Mouse (Mus musculus) heart, adult 11 months (tissue): ENCODE data around the gene Hist2h2bb.

Experiments used
- DNase-seq: peaks from one replicate; pipeline ENCODE4 v3.0.0; 2022

The Hist2h2bb gene

GRCm38 (mm10) chr3:96239949-96240798, 29.4 kb upstream of the Hist2h2bb start, which contains the start of gene Hist2h2aa2:
Hist2h2aa2 (minus strand) TSS chr3:96240276.
- DNase-seq = peak; percentile 100

DNA sequence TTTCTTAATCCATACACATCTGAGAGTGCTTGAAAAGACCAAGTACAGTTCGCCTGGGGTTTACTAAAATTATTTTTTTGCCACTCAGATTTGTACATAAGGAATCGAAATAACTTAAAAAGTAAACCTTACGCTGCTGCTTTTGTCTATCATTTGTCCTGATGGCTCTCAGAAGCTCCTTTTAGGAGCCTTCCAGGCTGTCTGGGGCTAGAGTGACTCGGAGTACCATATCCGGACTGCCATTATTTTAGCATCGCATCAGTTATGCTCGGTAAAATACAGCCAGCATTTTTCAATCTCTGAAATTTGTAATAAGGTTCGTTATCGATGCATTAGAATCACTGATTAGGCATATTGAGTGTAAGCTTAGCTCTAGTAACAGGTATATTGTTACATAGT, 28.8 kb upstream of the Hist2h2bb start:
- peak; percentile 76 for DNase-seq

GRCm38 (mm10) chr3:96243921-96244572, 25.5 kb upstream of the Hist2h2bb start:
- peak; percentile 88 for DNase-seq

- DNase-seq = peak; percentile 100
These were observed 24.3 kb upstream of the Hist2h2bb start, which contains the start of gene Hist2h2aa1 for GRCm38 (mm10) chr3:96245003-96245886. Hist2h2aa1 (plus strand) TSS chr3:96245497.

DNA sequence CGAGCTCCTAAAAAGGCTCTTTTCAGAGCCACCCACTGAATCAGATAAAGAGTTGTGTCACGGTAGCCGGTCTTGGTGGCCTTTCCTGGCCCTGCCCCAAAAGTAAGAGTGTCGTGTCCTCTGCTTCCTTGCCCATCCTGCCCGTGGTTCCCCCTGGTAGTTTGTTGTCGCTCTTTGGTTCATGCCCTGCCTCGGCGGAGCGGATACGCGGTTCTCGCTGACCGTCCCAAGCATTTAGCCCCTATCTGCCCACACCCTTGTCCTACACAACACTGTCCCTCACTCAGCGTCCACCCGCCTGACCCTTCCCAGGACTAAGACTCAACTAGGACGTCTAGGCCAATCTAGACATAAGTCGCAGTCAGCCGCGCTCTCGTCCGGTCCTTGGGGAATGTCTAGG, 23.5 kb upstream of the Hist2h2bb start:
- DNase-seq = peak; percentile 89

DNA sequence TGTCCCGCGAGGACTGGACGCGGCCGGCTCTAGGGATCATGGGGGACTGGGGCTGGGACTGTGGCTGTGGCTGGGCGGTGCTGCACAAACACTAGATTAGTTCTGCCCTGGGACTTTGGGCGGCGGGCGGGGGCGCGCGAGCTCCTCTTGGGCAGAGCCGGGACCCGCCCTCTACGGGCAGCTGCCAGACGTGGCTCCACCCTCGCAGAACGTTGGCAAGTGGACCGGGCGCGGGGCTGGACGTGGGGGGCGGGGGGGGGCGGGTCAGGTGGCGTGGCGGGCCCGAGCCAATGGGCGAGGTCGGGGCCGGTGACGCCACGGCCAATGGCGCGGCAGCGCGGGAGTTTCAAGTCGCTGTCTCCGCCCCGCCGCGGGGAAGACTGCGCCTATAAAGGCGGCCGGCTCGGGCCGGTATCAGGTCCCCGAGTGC, 23.1 kb upstream of the Hist2h2bb start, which contains the start of gene Hist2h3c1:
Gene Hist2h3c1 (plus strand): TSS at position 259 of the 430 bp plus-strand sequence.
- peak; percentile 94 for DNase-seq

DNA sequence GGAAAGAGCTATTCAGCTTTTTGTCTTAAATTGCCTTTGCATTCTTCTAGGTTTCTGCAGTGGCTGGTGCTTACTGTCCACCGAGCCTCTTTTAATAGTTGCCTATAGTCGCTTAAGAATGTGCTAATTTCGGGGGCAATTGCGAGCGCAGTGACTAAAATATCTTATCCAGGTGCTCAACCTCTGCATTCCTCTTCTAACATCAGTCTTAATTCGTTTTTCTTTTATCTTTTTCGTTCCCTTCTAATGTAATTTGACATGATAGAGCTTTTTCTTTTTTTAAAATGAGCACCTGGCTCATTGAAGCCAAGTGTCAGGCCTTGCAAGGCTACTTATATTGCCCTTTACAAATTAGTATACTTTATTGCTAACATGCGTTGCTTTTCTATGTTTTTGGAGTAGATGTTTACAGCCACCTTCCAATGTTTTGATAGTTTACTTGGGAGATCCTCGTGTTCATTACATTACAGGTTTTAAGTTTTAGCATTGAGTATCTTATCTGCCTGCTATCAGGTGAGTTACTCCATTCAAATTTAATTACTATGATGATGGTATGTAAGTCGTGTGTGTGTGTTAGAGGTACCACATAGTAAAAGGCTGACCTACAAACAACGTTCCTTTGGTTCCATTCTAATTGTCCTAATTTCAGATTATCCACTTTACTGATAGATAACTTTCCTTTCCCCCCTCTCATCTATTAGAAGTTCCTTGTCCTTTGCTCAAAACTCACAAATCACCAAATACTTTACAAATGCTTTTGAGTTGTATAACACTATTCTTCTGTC, 22.0 kb upstream of the Hist2h2bb start:
- peak; percentile 82 for DNase-seq

DNA sequence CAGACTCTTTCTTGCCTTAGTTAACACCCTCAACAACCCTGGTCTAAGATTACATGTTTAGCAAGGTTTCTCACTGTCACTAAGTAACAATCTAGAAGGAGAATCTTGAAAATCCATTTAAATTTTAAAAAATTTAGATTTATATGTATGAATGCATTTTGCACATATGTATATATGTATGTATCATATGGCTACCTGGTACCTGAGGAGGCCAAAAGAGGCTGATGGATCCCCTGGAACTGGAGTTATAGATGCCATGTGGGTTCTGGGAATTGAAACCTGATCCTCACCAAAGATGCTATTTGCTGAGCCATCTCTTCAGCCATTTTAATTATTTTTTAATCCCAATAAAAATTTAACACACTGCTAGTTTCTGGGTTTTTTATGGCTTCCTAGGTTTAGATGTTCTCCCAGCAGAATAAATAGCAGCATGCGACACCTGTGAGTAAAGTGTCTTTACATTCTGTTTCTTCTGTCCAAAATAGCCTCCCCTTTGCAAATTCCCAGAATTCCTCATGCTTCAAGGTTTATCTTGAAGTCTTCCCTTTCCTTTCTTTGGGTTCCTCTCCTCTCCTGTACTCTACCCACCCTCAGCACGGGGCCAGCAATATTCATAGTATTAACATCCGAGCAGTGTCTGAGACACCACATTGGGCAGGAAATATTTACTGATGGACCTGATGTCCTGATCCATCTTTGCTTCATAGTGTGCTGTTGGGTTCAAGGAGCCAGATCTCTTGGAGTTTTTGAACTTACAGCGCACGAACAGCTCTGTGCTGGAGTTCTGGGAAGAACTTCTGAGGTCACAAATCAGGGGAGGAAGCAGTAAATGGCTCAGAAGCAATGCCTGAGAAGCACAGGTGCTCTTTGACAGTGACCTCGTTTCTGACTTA, 21.2 kb upstream of the Hist2h2bb start:
- peak; percentile 74 for DNase-seq

GRCm38 (mm10) chr3:96249034-96249345, 20.6 kb upstream of the Hist2h2bb start:
- DNase-seq = peak; percentile 86

GRCm38 (mm10) chr3:96250890-96251289, 18.7 kb upstream of the Hist2h2bb start:
- DNase-seq = peak; percentile 83

DNA sequence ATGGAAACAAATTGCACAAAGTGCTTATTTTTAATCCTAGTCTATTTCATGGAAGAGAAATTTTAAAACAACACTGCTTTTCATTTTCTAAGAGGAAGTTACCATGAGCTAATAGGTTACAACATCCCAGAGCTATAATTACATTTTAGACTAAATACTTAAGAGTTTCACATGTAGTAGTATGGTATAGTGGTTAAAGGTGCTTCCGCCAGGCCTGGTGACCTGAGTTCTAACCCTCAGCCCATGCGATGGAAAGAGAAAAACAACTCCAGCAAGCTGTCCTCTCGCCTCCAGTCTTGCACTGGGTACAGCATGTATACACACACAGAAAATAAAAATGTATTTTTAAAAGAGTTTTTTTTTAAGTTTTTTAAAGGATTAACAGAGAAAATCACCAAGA, 17.8 kb upstream of the Hist2h2bb start:
- peak; percentile 81 for DNase-seq

- peak; percentile 79 for DNase-seq
These were observed 14.7 kb upstream of the Hist2h2bb start for GRCm38 (mm10) chr3:96254683-96255355.

DNA sequence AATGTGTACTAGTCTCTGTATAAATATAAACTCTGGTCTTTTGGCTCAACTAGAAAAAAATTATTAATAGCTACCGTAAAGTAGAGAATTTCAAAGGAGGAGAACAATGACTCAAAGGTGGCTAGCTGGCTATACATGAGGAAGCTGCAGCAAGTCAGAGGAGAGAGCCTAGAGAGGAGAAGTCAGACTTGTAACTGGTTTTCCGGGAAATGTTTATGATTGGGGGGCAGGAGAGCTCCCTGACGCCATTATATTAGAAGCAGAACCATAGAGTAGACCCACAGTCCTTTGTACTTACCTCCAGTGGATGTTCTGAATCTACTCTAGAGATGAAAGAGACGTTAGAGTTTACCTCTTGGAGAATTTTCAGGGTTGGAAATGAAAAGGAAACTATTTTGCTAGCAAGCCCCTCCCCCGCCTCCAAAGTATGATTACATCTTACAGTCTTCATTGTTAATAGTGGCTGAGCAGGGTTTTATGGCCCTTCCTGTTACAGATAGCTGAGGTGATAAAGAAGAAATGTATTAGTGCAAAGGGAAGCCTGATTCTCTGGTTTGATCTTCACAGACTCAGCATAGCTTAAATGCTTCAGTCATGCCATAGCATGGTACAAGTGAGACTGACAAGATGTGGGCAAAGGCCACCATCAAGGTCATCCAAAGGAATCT, 13.5 kb upstream of the Hist2h2bb start:
- DNase-seq = no peak

- no peak for DNase-seq
These were observed 12.4 kb upstream of the Hist2h2bb start for GRCm38 (mm10) chr3:96257190-96257589.

- peak; percentile 91 for DNase-seq
These were observed 9.3 kb upstream of the Hist2h2bb start for GRCm38 (mm10) chr3:96260220-96260619.

DNA sequence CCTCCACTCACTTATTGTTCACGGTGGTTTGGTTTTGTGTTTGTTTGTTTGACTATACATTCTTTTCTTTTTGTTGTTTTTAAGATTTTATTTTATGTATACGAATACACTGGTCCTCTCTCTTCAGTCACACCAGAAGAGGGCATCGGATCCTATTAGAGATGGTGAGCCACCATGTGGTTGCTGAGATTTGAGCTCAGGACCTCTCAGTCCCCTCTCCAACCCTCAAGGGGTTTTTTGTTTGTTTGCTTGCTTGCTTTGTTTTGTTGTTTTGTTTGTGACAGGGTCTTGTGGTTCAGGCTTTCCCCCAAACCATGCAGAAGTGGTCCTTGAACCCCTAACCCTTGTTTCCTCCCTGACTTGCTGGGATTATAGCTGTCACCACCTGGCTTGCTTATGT, 7.9 kb upstream of the Hist2h2bb start:
- no peak for DNase-seq

- peak; percentile 100 for DNase-seq
These were observed 7.2 kb upstream of the Hist2h2bb start for GRCm38 (mm10) chr3:96262216-96262875.

GRCm38 (mm10) chr3:96262979-96263550, 6.5 kb upstream of the Hist2h2bb start, which contains the start of gene Hist2h4:
Hist2h4 (minus strand) TSS chr3:96263311.
- DNase-seq = peak; percentile 100
